Mouse (Mus musculus) cerebellum, postnatal 14 days (tissue): ENCODE measurements around the gene Scube2.
A peak's percentile ranks its signal among the peaks of the same experiment; 100 is the strongest.

Source experiments
- DNase-seq, 2 experiments: peaks; one replicate each; pipeline ENCODE4 v3.0.0; 2021; ENCODE audit warnings: mixed read lengths in 2 of 2

Gene Scube2

DNA sequence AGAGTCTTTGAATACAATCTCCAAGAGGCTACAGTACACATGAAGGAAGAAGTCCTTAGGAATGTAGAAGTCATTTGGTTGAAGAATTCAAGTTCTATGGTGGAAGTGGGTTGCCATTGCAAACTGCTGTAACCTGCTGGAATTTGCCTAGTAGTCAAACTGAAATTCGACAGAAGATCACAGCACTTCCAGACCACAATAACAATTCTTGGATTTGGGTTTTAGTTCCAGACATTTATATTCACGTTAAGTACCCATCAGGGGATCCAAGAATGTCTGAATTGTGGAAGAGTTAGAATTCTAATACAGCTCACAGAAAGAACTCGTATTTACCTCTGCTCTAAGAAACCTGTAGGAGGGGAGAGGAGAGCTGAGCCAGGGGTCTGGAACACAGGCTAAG, 14.9 kb downstream of the Scube2 start:
- DNase-seq, result no peak

- no peak for DNase-seq
These were observed 15.6 kb downstream of the Scube2 start for GRCm38 (mm10) chr7:109849750-109850434.

GRCm38 (mm10) chr7:109848867-109849733, 16.4 kb downstream of the Scube2 start:
- DNase-seq, result peak in 1 of 2 experiments; percentile 44

- DNase-seq, result no peak
These were observed 21.4 kb downstream of the Scube2 start for GRCm38 (mm10) chr7:109844100-109844499.

- DNase-seq, result peak; percentile 93 to 94
These were observed 23.7 kb downstream of the Scube2 start for GRCm38 (mm10) chr7:109841618-109842418.

GRCm38 (mm10) chr7:109841031-109841430, 24.4 kb downstream of the Scube2 start:
- DNase-seq, result no peak

GRCm38 (mm10) chr7:109838613-109839012, 26.9 kb downstream of the Scube2 start:
- no peak for DNase-seq

- DNase-seq, result no peak
These were observed 27.8 kb downstream of the Scube2 start for GRCm38 (mm10) chr7:109837651-109838050.

DNA sequence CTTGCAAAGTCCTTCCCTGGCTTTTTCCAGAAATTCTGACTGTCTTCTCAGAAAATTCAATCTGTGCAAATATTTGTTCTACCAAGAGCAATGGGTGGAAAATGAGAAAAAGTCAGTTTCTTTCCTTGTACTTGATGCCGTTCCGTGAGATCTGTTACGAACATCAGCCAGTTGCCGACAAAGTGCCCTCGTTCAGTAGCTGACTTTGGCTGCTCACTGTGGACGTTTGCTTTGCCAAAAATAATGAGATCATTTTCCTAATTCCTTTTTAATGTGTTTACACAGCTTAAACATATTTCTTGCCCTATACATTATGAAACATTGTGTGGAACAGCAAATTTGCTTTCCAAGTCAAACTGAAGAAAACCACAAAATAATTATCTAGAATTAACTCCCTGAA, 30.6 kb downstream of the Scube2 start:
- no peak for DNase-seq

DNA sequence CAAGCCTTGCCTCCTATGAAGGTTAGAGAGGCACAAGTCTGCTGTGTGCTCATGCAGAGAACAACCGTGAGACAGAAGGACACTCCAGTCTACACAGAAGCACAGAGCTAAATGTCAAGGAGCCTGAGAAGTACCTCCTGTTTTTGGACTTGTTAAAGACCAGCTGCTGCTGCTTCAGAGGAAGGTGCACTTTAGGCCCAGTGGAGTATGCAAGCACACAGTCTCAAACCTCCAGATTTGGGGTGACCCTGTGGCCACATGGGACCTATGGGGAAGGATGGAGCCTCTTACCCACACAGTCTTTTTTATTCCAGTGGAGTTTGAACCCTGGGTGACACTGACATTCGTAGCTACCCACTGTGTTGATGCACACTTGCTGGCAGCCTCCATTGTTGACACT, 34.1 kb downstream of the Scube2 start:
- DNase-seq, result no peak

GRCm38 (mm10) chr7:109826911-109827310, 38.6 kb downstream of the Scube2 start:
- DNase-seq, result no peak

DNA sequence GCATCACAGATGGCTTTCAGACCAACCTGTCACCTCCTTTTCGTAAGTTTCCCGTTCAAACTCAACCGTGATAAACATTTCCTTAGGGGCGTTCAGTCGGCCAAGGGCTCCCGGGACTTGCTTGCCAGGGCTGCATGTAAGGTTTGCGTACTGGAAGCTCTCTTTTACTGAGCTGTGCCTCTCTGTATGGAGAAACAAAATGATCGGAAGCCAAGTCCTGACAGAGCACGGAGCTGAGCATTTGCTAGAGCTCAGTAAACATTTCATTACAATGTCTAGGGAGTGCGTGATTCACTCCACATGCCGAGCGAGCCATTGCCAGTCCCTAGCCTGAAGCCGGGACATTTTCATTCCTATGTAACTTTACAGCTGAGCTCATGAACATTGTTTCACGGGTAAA, 40.2 kb downstream of the Scube2 start:
- peak; percentile 26 to 43 for DNase-seq

DNA sequence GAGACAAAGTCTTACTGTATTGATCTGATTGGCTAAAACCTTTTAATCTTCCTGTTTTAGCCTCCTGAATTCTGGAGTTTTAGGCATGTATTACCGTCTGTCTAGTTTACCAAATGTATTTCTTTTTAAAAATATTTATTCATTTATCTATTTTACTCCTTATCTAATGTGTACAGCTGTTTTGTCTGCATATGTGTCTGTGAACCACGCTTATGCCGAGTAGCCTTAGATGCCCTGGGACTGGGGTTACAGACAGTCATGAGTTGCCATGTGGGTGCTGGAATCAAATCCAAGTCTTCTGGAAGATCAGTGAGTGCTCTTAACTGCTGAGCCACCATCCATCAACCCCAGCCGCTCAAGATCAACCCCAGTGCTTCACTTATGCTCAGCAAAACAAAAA, 46.9 kb downstream of the Scube2 start:
- no peak for DNase-seq

DNA sequence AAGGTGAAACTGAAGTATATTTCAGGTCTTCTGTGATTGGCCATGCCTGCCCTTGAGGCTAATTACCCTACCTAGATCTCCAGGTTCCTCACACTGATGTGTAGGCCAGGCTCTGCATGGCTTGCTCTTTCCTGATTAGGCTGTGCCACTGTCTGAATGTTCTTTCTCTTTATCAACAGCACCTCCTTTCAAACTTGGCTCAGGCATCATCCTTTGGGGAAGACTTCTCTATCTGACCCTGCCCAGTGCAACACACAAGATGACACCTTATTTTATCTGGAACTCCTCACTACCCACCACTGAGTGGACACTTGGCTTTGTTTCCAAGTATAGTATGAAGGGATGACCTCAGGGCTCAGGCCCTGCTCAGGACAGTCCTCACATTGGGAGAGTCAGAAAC, 47.5 kb downstream of the Scube2 start:
- no peak for DNase-seq

DNA sequence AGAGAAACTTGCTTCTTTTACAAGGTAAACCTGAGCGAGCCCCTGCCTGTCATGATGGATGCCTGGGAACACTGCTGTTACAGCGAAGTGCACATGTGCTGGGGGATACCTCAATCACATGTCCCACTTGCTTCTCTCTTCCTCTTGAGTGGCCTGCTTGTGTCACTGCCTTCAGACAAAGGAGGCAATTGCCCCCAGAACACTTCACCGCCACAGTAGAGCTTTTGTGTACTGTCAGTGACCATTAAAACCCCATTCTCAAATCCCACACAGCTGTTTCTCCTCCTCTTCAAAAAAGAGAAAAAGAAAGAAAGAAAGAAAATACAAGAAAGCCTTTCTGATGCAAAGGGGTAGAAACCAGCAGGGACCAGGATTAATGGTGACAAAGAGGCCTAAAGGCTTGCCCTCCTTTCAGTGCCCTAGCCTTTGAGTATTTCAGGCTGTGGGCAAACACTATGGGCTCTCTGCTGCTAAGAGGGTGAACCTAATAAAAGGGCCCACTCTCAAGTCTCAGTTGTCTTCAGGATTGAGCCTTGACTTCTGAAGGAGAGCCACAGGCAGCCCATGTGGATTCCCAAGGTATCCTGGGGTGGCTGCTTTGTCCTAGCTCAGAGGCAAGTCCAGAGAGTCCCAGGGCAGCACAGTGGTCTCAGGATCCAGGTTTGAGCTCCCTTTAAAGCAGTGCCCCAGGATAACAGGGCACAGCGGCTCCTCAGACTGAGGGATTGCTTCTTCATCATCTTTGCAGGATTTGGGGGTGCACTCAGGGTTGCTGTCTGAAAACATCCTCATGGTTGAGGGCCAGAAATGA, 51.9 kb downstream of the Scube2 start:
- no peak for DNase-seq

GRCm38 (mm10) chr7:109807616-109808485, 57.6 kb downstream of the Scube2 start:
- peak; percentile 41 to 53 for DNase-seq

DNA sequence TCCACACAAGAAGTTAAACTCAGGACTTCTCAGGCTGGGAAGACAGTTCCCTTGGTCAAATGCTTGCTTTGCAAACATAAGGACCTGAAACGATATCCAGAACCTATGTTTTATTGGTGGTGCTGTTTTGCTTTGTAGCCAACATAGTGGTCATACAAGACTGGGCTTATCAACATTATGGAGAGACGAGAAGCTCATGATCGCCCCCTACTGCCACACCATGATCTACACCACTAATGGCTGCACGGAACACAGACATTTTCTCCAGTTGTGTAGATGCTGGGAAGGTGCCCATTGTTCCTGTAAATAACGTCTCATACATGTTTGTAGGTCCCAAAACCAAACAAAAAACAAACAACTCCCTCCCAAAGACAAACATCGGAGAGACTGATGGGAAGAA, 60.6 kb downstream of the Scube2 start:
- DNase-seq, result peak; percentile 54 to 61

- peak; percentile 73 to 80 for DNase-seq
These were observed 61.1 kb downstream of the Scube2 start for GRCm38 (mm10) chr7:109804355-109804754.

- no peak for DNase-seq
These were observed 62.0 kb downstream of the Scube2 start for GRCm38 (mm10) chr7:109803516-109803915.

DNA sequence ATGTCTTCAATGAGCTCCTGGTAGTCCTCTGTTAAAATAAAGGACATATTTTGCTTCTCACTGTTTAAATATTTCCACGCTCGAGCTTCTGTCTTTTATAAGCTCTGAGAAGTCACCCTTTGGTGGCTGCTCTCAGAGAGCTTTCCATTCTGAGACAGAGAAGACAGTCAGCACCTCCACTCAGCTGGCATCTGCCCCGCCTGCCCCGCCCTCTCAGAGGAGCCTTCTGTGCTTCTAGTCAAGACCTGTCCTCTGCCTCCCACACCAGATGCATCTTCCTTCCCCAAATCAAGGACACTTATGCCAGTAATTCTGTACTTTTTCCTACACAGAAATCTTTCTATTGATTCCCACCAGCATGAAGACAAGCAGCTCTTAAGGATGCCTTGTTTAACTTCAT, 64.9 kb downstream of the Scube2 start:
- no peak for DNase-seq

- DNase-seq, result no peak
These were observed 66.3 kb downstream of the Scube2 start for GRCm38 (mm10) chr7:109799168-109799567.
